Mouse (Mus musculus) limb, embryonic 14.5 days (tissue): ENCODE data around the gene Snrpd3. TPM values are rescaled to one million over a fixed set of nuclear protein-coding genes. Genes with fewer than 3 reads are reported as not detected.

Experiments
- ATAC-seq: fragments of 200-750 bp; cut with Nextera tagmentation; 2 replicates; pipeline ENCODE4 v1.8.0; 2017; ENCODE audit warnings: low read depth, moderate number of reproducible peaks, moderate TSS enrichment; ENCODE audit not compliant: low FRiP score
- DNase-seq: peaks from one replicate; pipeline ENCODE4 v3.0.0-alpha.2; 2015; ENCODE audit warnings: low spot score
- H3K27ac ChIP-seq: fragments of 300-500 bp; sonication (generic); replicated peaks from 2 replicates; pipeline ENCODE4 v1.5.1; 2014; ENCODE audit warnings: low read depth, mild to moderate bottlenecking, low read length, moderate library complexity, mixed read lengths
- H3K27me3 ChIP-seq: fragments of 300-500 bp; sonication (generic); 2 replicates; pipeline ENCODE4 v1.6.1; 2014; ENCODE audit warnings: low read length, mixed read lengths; ENCODE audit not compliant: control insufficient read depth, insufficient read depth
- H3K36me3 ChIP-seq: fragments of 300-500 bp; sonication (generic); 2 replicates; pipeline ENCODE4 v1.6.1; 2014; ENCODE audit warnings: mild to moderate bottlenecking, low read length, moderate library complexity, mixed read lengths; ENCODE audit not compliant: control insufficient read depth, insufficient read depth
- H3K4me1 ChIP-seq: fragments of 300-500 bp; sonication (generic); 2 replicates; pipeline ENCODE4 v1.6.1; 2014; ENCODE audit warnings: antibody characterized with exemption, low read length, mixed read lengths; ENCODE audit not compliant: control insufficient read depth, insufficient read depth
- H3K4me2 ChIP-seq: fragments of 300-500 bp; sonication (generic); replicated peaks from 2 replicates; pipeline ENCODE4 v1.6.1; 2014; ENCODE audit warnings: low read depth, mild to moderate bottlenecking, low read length, moderate library complexity; ENCODE audit not compliant: severe bottlenecking
- H3K4me3 ChIP-seq: fragments of 300-500 bp; sonication (generic); replicated peaks from 2 replicates; pipeline ENCODE4 v1.5.1; 2014; ENCODE audit warnings: low read length
- H3K9ac ChIP-seq: fragments of 300-500 bp; sonication (generic); 2 replicates; pipeline ENCODE4 v1.6.1; 2014; ENCODE audit warnings: mild to moderate bottlenecking, low read depth, low read length, moderate library complexity; ENCODE audit not compliant: severe bottlenecking
- H3K9me3 ChIP-seq: fragments of 300-500 bp; sonication (generic); 2 replicates; pipeline ENCODE4 v1.6.1; 2016; ENCODE audit warnings: low read length; ENCODE audit not compliant: control insufficient read depth
- POLR2A ChIP-seq: fragments of 200-500 bp; IDR thresholded peaks from 2 replicates; pipeline ENCODE4 v1.8.0; 2012; ENCODE audit warnings: inconsistent platforms, mild to moderate bottlenecking, moderate library complexity, borderline replicate concordance; ENCODE audit not compliant: insufficient read depth, insufficient read length; ENCODE audit errors: extremely low read depth
- WGBS: fragments of 180-500 bp; shearing (Covaris S2); extraction: QIAGEN DNeasy Blood & Tissue Kit; methylation state at CpG from one replicate; pipeline ENCODE4 v1.1.7; 2014; 5-methylcytosine and 5-hydroxymethylcytosine counted together
- polyA plus RNA-seq, 2 experiments: library from polyadenylated mRNA; depleted of rRNA in 1 of 2; stranded (reverse) in 1 of 2; unstranded in 1 of 2; fragments of >200 nt; fragmentation: Nextera tagmentation in 1 of 2; extraction: Ambion mirVana in 1 of 2; gene quantifications; 2 replicates each; pipeline versions ENCODE4 v1.2.1 to v1.2.3; 2012 to 2014

Gene Snrpd3
- polyA plus RNA-seq, 2 experiments, result 121 to 173 TPM

DNA sequence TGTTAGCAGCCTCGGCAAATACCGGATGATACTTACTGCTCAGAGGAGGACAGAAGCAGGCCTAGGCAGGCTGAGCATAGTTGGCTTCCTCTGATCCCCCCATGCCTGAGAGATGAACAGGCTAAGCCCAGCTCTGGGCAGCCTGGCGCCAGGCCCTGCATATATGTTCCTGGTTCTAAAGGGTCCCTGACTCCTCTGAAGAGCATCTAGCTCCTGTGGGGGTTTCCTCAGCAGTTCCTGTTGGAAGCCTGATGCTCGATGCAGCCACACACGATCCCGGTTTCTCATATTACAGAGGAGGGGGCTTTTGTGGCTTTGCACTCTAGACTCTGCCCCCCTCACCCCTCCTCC lies 43.2 kb downstream of the Snrpd3 start:
- TF ChIP-seq POLR2A, result no peak
- H3K27ac ChIP-seq, result no peak overlapping the region
- H3K4me3 ChIP-seq, result peak overlapping the region; percentile 59
- H3K4me2 ChIP-seq, result peak overlapping the region; percentile 99
- H3K4me1 ChIP-seq, result peaks cover 26% of the 10 kb centered on the region
- 15% methylated on average over 6 of the region's 6 CpGs for WGBS
- no peaks in the 10 kb centered on the region for H3K36me3 ChIP-seq
- no peak for DNase-seq
- H3K9me3 ChIP-seq, result no peaks in the 10 kb centered on the region
- peaks cover 19% of the 10 kb centered on the region for H3K27me3 ChIP-seq
- H3K9ac ChIP-seq, result peak overlapping the region; percentile 69
- no peak for ATAC-seq

DNA sequence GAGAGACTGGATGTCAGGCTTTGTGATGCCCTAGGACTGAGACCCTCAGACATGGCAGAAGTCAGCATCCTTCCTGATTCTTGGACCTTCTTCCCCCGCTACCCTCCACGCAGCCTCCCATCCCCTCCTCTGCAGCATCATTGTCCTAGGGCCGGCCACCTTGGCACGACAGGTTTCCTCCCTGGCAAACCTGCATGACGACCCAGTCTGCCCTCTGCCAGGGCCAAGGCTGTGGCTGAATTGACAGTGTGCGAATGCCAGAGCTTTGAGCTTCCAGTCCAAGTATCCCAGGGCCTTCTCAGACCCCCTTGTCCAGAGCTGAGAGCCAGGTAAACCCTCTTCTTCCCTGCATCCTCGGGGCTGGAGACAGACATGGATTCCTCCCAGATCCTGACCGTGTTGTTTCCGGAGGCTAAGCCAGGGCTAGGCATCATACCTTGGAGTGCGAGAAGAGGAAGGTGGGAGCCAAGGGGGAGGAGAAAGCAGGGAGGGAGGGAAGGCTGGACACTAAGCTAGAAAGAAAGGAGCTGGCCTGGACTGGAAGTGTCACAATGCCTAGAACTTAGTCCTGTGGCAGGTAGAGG lies 43.8 kb downstream of the Snrpd3 start, which contains the start of gene Ggt1:
TSS of gene Ggt1 (plus strand) at position 534 of the 584 bp plus-strand sequence.
- ATAC-seq (no peak), DNase-seq (no peak)
- no peaks in the 10 kb centered on the region for H3K9me3 ChIP-seq
- H3K9ac ChIP-seq, result peak within 1 kb of the TSS; percentile 69
- H3K27ac ChIP-seq, result no peak within 1 kb of the TSS
- 47% methylated on average over 10 of the region's 10 CpGs for WGBS
- peaks cover 23% of the 10 kb centered on the region for H3K4me1 ChIP-seq
- H3K36me3 ChIP-seq, result no peaks in the 10 kb centered on the region
- H3K4me2 ChIP-seq, result peak within 1 kb of the TSS; percentile 99
- H3K4me3 ChIP-seq, result peak within 1 kb of the TSS; percentile 59
- TF ChIP-seq POLR2A, result no peak
- peaks cover 19% of the 10 kb centered on the region for H3K27me3 ChIP-seq

DNA sequence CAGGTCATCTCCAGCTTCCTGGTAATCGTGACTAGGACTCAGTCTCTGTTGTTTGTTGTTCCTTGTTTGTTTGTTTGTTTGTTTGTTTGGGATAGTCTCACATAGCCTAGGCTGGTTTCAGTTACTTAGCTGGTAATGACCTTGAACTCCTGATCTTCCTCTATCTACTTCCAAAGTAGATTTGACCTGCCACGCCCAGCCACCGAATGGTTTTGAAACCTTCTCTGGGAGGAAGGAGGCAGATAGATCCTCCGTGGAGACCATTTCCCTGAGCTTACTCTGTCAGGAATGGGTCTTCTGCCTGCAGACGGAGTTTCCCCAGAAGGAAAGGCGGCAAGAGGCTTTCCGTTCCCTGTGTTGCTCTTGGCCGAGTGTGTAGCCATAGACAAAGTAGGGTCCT lies 45.2 kb downstream of the Snrpd3 start:
- H3K27me3 ChIP-seq, result peaks cover 19% of the 10 kb centered on the region
- 83% methylated on average over 8 of the region's 8 CpGs for WGBS

DNA sequence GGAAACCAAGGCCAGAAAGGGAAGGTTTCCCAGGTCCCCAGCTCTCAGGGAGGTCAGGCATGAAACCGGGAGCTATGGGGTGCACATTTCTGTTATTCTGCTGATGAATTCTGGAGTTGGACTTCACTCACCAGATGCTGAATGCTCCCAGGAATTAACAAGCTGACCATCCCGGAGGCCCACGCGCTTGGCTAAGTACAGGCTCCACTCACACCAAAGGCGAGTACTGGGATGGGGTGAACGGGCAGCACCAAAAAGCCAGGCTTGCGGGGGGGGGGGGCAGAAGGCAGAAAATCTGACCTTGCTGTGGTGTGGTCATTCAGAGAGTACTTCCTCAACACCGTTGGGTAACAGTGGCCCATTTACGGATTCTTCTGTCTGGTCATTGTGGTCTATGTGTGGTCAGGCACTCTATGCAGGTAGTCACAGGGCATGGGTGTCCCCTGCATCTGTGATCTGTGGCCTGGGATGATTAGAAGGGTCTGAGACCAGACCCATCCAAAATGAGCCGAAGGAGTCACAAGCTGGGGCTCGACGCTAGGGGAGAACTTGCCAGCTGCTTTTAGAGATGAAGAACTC lies 47.4 kb downstream of the Snrpd3 start:
- H3K9ac ChIP-seq, result no peak overlapping the region
- DNase-seq, result no peak
- 81% methylated on average over 12 of the region's 12 CpGs for WGBS

More for the DNA sequence above, 45.2 kb downstream of the Snrpd3 start:
- DNase-seq (no peak), ATAC-seq (no peak)
- Histone ChIP-seq H3K36me3 (no peaks in the 10 kb centered on the region), H3K27ac (no peak overlapping the region), H3K4me3 (no peak overlapping the region), H3K9me3 (no peaks in the 10 kb centered on the region), H3K4me2 (no peak overlapping the region), H3K4me1 (peaks cover 16% of the 10 kb centered on the region), H3K9ac (no peak overlapping the region)
- TF ChIP-seq POLR2A, result no peak

DNA sequence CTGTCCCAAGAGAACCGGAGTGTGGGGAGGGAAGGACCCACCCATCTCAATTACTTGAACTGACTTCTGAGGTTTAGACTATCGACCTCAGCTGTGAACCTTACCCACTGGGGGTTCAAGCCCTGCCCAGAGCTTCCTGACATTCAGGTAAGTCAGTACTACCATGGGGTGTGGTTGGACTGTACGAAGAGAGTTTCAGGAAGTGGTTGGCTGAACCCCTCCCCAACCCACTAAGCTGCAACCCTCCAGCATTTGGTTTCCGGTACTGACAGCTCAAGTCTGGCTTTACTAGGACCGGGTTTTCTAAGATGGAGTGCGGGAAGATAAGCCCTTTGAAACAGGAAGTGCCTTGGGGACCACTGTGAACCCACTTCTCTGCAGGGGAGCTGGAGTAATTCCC lies 48.1 kb downstream of the Snrpd3 start:
- Histone ChIP-seq H3K27me3 (peaks cover 6% of the 10 kb centered on the region; the same call in 1 of the 2 replicates), H3K4me1 (peaks cover 1% of the 10 kb centered on the region; the same call in 1 of the 2 replicates), H3K36me3 (no peaks in the 10 kb centered on the region), H3K27ac (no peak overlapping the region), H3K4me2 (no peak overlapping the region), H3K9ac (no peak overlapping the region), H3K4me3 (no peak overlapping the region), H3K9me3 (no peaks in the 10 kb centered on the region)
- ATAC-seq (no peak), DNase-seq (no peak)
- 61% methylated on average over 6 of the region's 6 CpGs for WGBS
- TF ChIP-seq POLR2A, result no peak

More for the DNA sequence above, 47.4 kb downstream of the Snrpd3 start:
- H3K4me3 ChIP-seq, result no peak overlapping the region
- H3K27ac ChIP-seq, result no peak overlapping the region
- TF ChIP-seq POLR2A, result no peak
- H3K4me1 ChIP-seq, result peaks cover 4% of the 10 kb centered on the region
- H3K9me3 ChIP-seq, result no peaks in the 10 kb centered on the region
- no peak for ATAC-seq
- peaks cover 12% of the 10 kb centered on the region for H3K27me3 ChIP-seq
- H3K4me2 ChIP-seq, result no peak overlapping the region
- no peaks in the 10 kb centered on the region for H3K36me3 ChIP-seq
